Mouse (Mus musculus): Measurements from ENCODE around the gene Eif3j1.

The Eif3j1 gene

DNA sequence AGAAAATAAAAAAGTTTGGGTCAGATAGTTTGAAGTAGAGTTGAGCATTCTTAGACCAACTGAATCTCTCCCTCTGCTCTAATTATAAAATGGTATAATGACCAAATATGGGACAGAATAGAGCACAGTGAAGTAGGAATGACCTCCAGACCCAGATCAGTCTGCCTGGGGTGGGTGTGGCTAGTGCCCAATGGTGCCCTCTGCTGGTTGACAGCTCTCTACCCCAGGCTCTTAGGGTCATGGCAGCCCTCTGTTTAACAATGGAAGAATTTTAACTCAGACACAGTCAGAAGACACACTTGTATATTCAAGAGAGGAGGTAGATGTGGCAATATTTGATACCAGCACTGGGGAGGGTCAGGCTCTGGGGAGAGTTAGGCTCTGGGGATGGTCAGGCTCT, 73.7 kb downstream of the Eif3j1 start:
- peak; percentile 27 for DNase-seq (ENCODE audit: low spot score)

Measured in c-Kit-positive CD71-positive TER-119-positive erythroid progenitor cells, embryonic 14.5 days (primary cell).